Mouse (Mus musculus): Measurements from ENCODE around the gene Arhgap10.

Gene Arhgap10

GRCm38 (mm10) chr8:77357126-77357525, 160.6 kb downstream of the Arhgap10 start:
- no peaks in the 10 kb centered on the region for H3K27me3 ChIP-seq (ENCODE audit: control insufficient read depth, insufficient read depth, low read length, poor library complexity, severe bottlenecking)
- no peaks in the 10 kb centered on the region for H3K36me3 ChIP-seq (ENCODE audit: control insufficient read depth, insufficient read depth, low read length, poor library complexity, severe bottlenecking)
- DNase-seq (ENCODE audit: low read depth, low spot score), result no peak

GRCm38 (mm10) chr8:77355344-77355743, 162.4 kb downstream of the Arhgap10 start:
- no peaks in the 10 kb centered on the region for H3K36me3 ChIP-seq (ENCODE audit: control insufficient read depth, insufficient read depth, low read length, poor library complexity, severe bottlenecking)
- H3K27me3 ChIP-seq (ENCODE audit: control insufficient read depth, insufficient read depth, low read length, poor library complexity, severe bottlenecking), result no peaks in the 10 kb centered on the region
- DNase-seq (ENCODE audit: low read depth, low spot score), result no peak

GRCm38 (mm10) chr8:77354189-77354588, 163.6 kb downstream of the Arhgap10 start:
- H3K36me3 ChIP-seq (ENCODE audit: control insufficient read depth, insufficient read depth, low read length, poor library complexity, severe bottlenecking), result no peaks in the 10 kb centered on the region
- no peak for DNase-seq (ENCODE audit: low read depth, low spot score)
- H3K27me3 ChIP-seq (ENCODE audit: control insufficient read depth, insufficient read depth, low read length, poor library complexity, severe bottlenecking), result no peaks in the 10 kb centered on the region

- DNase-seq (ENCODE audit: low read depth, low spot score), result no peak
- Histone ChIP-seq H3K27me3 (ENCODE audit: control insufficient read depth, insufficient read depth, low read length, poor library complexity, severe bottlenecking) (no peaks in the 10 kb centered on the region), H3K36me3 (ENCODE audit: control insufficient read depth, insufficient read depth, low read length, poor library complexity, severe bottlenecking) (no peaks in the 10 kb centered on the region)
These were observed 166.4 kb downstream of the Arhgap10 start for GRCm38 (mm10) chr8:77351177-77351860.

GRCm38 (mm10) chr8:77350121-77350777, 167.5 kb downstream of the Arhgap10 start:
- no peak for DNase-seq (ENCODE audit: low read depth, low spot score)
- H3K27me3 ChIP-seq (ENCODE audit: control insufficient read depth, insufficient read depth, low read length, poor library complexity, severe bottlenecking), result no peaks in the 10 kb centered on the region
- H3K36me3 ChIP-seq (ENCODE audit: control insufficient read depth, insufficient read depth, low read length, poor library complexity, severe bottlenecking), result no peaks in the 10 kb centered on the region

- Histone ChIP-seq H3K27me3 (ENCODE audit: control insufficient read depth, insufficient read depth, low read length, poor library complexity, severe bottlenecking) (no peaks in the 10 kb centered on the region), H3K36me3 (ENCODE audit: control insufficient read depth, insufficient read depth, low read length, poor library complexity, severe bottlenecking) (no peaks in the 10 kb centered on the region)
- no peak for DNase-seq (ENCODE audit: low read depth, low spot score)
These were observed 173.8 kb downstream of the Arhgap10 start for GRCm38 (mm10) chr8:77343916-77344315.

- Histone ChIP-seq H3K36me3 (ENCODE audit: control insufficient read depth, insufficient read depth, low read length, poor library complexity, severe bottlenecking) (no peaks in the 10 kb centered on the region), H3K27me3 (ENCODE audit: control insufficient read depth, insufficient read depth, low read length, poor library complexity, severe bottlenecking) (no peaks in the 10 kb centered on the region)
- no peak for DNase-seq (ENCODE audit: low read depth, low spot score)
These were observed 174.4 kb downstream of the Arhgap10 start for GRCm38 (mm10) chr8:77343335-77343734.

GRCm38 (mm10) chr8:77342144-77342543, 175.6 kb downstream of the Arhgap10 start:
- H3K27me3 ChIP-seq (ENCODE audit: control insufficient read depth, insufficient read depth, low read length, poor library complexity, severe bottlenecking), result no peaks in the 10 kb centered on the region
- H3K36me3 ChIP-seq (ENCODE audit: control insufficient read depth, insufficient read depth, low read length, poor library complexity, severe bottlenecking), result no peaks in the 10 kb centered on the region
- no peak for DNase-seq (ENCODE audit: low read depth, low spot score)

GRCm38 (mm10) chr8:77341329-77341728, 176.4 kb downstream of the Arhgap10 start:
- no peaks in the 10 kb centered on the region for H3K36me3 ChIP-seq (ENCODE audit: control insufficient read depth, insufficient read depth, low read length, poor library complexity, severe bottlenecking)
- no peak for DNase-seq (ENCODE audit: low read depth, low spot score)
- no peaks in the 10 kb centered on the region for H3K27me3 ChIP-seq (ENCODE audit: control insufficient read depth, insufficient read depth, low read length, poor library complexity, severe bottlenecking)

- H3K27me3 ChIP-seq (ENCODE audit: control insufficient read depth, insufficient read depth, low read length, poor library complexity, severe bottlenecking), result no peaks in the 10 kb centered on the region
- H3K36me3 ChIP-seq (ENCODE audit: control insufficient read depth, insufficient read depth, low read length, poor library complexity, severe bottlenecking), result no peaks in the 10 kb centered on the region
- no peak for DNase-seq (ENCODE audit: low read depth, low spot score)
These were observed 177.6 kb downstream of the Arhgap10 start for GRCm38 (mm10) chr8:77340046-77340747.

GRCm38 (mm10) chr8:77337272-77337671, 180.5 kb downstream of the Arhgap10 start:
- no peak for DNase-seq (ENCODE audit: low read depth, low spot score)
- Histone ChIP-seq H3K36me3 (ENCODE audit: control insufficient read depth, insufficient read depth, low read length, poor library complexity, severe bottlenecking) (no peaks in the 10 kb centered on the region), H3K27me3 (ENCODE audit: control insufficient read depth, insufficient read depth, low read length, poor library complexity, severe bottlenecking) (no peaks in the 10 kb centered on the region)

- H3K27me3 ChIP-seq (ENCODE audit: control insufficient read depth, insufficient read depth, low read length, poor library complexity, severe bottlenecking), result no peaks in the 10 kb centered on the region
- no peak for DNase-seq (ENCODE audit: low read depth, low spot score)
- no peaks in the 10 kb centered on the region for H3K36me3 ChIP-seq (ENCODE audit: control insufficient read depth, insufficient read depth, low read length, poor library complexity, severe bottlenecking)
These were observed 186.6 kb downstream of the Arhgap10 start for GRCm38 (mm10) chr8:77331180-77331579.

GRCm38 (mm10) chr8:77330304-77330703, 187.4 kb downstream of the Arhgap10 start:
- Histone ChIP-seq H3K27me3 (ENCODE audit: control insufficient read depth, insufficient read depth, low read length, poor library complexity, severe bottlenecking) (no peaks in the 10 kb centered on the region), H3K36me3 (ENCODE audit: control insufficient read depth, insufficient read depth, low read length, poor library complexity, severe bottlenecking) (no peaks in the 10 kb centered on the region)
- no peak for DNase-seq (ENCODE audit: low read depth, low spot score)

GRCm38 (mm10) chr8:77329783-77330182, 188.0 kb downstream of the Arhgap10 start:
- H3K27me3 ChIP-seq (ENCODE audit: control insufficient read depth, insufficient read depth, low read length, poor library complexity, severe bottlenecking), result no peaks in the 10 kb centered on the region
- H3K36me3 ChIP-seq (ENCODE audit: control insufficient read depth, insufficient read depth, low read length, poor library complexity, severe bottlenecking), result no peaks in the 10 kb centered on the region
- DNase-seq (ENCODE audit: low read depth, low spot score), result no peak

GRCm38 (mm10) chr8:77328473-77328872, 189.3 kb downstream of the Arhgap10 start:
- no peaks in the 10 kb centered on the region for H3K27me3 ChIP-seq (ENCODE audit: control insufficient read depth, insufficient read depth, low read length, poor library complexity, severe bottlenecking)
- DNase-seq (ENCODE audit: low read depth, low spot score), result no peak
- no peaks in the 10 kb centered on the region for H3K36me3 ChIP-seq (ENCODE audit: control insufficient read depth, insufficient read depth, low read length, poor library complexity, severe bottlenecking)

Data from splenic B cell, adult 2 months (primary cell).